Mouse (Mus musculus) c-Kit-positive CD71-negative TER-119-negative erythroid progenitor cells, embryonic 14.5 days (primary cell): Measurements from ENCODE around the gene Tead1.

ENCODE experiments used
- DNase-seq: peaks from one replicate; pipeline ENCODE4 v3.0.0-alpha.2; 2013; ENCODE audit warnings: low read depth

The Tead1 gene

DNA sequence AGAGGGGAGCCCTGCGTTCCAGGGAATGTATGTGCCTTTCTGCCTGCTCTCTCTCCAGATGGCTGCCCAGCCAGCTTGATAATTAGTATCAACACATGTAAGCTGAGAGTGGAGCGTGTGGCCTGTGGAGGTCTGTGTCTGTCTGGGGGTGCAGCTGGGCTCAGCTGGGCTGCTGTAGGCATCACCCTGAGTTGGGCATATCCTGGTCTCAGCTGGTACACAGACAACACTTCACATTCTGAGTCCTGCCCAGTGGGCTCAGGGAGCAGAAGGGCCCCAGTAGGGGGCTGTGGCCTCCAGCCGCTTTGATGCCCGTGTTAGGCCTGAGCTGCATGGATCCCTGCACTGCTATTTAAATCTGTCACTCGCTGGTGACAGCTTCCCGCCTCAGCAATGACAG lies 100.5 kb downstream of the Tead1 start:
- DNase-seq: no peak

DNA sequence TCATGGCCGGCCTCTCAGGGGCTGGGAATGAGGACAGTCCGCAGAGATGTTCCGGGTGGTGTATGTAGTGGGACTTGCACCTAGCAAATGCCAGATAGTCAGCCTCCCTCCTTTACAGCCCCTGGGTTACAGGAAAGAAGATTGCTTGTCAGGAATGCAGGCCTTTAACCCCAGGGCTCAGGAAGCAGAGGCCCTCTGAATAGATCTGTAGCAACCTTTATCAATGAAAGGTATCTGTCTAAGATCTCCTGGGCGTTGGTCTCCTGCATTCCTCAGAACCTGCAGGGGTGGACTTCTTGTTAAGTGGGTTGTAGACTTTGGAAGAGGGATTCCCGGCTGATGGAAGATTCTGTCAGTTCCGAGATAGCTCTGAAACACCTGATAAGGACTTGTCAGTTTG lies 101.8 kb downstream of the Tead1 start:
- no peak for DNase-seq

GRCm38 (mm10) chr7:112781987-112782386 lies 102.9 kb downstream of the Tead1 start:
- DNase-seq: no peak

DNA sequence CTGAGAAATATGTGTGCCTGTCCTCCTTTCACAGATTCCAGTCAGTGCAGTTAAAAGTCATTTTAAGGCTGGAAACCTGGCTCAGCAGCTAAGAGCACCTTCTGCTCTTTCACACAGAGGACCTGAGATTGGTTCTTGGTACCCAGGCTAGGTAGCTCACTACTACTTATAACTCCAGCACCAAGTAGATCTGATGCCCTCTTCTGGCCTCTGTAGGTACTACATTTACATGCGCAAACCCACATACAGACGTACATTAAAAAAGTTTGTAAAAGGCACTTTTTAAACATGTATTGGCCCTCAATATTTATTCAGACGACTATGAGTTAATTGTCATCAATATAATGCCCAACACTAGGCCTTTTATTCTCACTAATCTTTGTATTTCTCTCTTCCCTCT lies 105.2 kb downstream of the Tead1 start:
- no peak for DNase-seq

GRCm38 (mm10) chr7:112785271-112785670 lies 106.2 kb downstream of the Tead1 start:
- DNase-seq: no peak

GRCm38 (mm10) chr7:112786556-112787225 lies 107.6 kb downstream of the Tead1 start:
- DNase-seq: no peak

DNA sequence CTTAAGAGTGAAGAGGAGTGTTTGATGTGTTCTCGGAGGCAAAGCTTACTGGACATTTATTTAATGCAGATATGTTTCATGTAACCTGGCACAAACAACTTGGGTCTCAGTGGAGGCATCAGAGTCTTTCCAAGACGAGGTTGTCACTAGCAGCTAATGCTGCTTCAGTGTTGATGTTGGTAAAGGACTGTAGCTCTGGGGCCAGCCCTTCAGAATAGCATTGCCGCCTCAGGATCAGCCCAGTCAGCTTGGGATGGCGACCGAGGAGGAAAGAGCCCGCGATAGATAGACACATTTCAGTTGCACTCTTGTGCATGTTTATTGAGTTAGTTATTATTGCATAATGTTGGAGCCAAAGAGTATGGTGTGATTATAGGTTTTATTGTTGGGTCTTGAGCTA lies 108.2 kb downstream of the Tead1 start:
- DNase-seq: no peak

- DNase-seq: no peak
Measured at GRCm38 (mm10) chr7:112788321-112788751, 109.2 kb downstream of the Tead1 start.

- DNase-seq: no peak
Measured at GRCm38 (mm10) chr7:112789693-112790092, 110.6 kb downstream of the Tead1 start.

- no peak for DNase-seq
Measured at GRCm38 (mm10) chr7:112790334-112790733, 111.2 kb downstream of the Tead1 start.

DNA sequence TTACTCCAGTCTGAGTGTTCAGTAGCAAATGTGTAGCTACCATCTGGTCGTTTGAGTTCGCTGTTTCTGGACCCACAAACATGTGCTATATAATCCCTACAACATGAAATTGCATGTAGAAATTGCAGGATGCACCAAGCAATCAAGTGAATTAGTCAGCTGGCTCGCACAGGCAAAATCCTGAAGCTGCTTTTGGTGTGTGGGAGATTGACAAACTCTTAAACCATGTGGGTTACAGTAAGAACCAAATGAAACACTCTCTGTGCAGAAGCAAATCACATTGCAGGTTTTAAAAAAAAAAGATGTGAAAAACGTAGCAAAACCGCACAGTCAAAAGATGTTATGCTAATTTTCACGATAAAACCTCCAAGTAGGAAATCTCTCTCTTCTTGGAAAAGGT lies 113.6 kb downstream of the Tead1 start:
- no peak for DNase-seq

GRCm38 (mm10) chr7:112793903-112794302 lies 114.8 kb downstream of the Tead1 start:
- no peak for DNase-seq

GRCm38 (mm10) chr7:112794481-112794880 lies 115.4 kb downstream of the Tead1 start:
- DNase-seq: no peak

GRCm38 (mm10) chr7:112797526-112798321 lies 118.6 kb downstream of the Tead1 start:
- no peak for DNase-seq

- DNase-seq: no peak
Measured at GRCm38 (mm10) chr7:112801706-112802105, 122.6 kb downstream of the Tead1 start.

DNA sequence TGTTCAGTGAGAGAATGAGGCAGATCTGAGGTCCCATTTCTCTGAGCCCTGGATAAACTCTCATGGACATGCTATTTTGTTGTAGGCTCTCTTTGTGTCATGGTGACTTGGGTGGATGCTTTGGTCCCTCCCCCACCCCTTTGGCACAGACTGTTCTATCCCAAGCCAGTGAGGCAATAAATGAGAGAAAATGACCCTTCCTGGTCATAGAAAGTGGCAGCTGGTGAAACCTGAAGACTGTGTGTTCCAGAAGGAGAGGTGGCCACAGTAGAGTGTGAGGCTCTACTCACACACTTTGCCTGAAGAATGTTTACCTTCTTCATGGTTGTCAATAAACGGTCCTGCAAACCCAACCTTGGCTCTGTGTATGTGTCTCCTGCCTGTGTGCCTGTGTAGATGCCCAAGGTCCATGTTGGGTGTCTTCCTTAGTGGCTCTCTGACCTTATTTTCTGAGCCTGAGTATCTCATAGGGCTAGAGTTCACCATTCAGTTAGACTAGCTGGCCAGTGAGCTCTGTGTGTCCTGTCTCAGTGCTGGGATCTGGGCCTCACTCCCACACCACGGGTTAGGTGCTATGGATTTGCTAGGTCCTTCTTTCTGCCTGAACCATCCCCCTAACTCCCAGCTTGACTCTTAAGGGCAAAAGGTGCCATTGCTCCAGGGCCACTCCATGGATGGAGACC lies 127.7 kb downstream of the Tead1 start:
- DNase-seq: no peak

DNA sequence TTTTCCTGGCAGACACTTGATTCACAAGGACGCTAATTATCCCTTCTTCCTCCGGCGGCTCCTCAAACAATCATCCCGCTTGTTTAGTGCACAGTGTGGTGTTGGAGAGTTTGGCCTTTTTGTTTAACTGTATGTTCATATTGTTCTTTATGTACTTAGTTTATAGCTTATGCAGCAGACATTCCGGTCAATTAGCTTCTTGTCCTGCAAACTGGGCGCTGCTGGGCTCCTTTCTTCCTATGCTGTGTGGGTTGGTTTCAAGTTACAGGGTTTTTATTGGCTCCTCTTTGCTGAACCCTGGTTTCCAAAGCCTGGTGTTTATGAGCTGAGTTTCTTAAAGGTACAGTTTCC lies 128.3 kb downstream of the Tead1 start:
- DNase-seq: no peak

DNA sequence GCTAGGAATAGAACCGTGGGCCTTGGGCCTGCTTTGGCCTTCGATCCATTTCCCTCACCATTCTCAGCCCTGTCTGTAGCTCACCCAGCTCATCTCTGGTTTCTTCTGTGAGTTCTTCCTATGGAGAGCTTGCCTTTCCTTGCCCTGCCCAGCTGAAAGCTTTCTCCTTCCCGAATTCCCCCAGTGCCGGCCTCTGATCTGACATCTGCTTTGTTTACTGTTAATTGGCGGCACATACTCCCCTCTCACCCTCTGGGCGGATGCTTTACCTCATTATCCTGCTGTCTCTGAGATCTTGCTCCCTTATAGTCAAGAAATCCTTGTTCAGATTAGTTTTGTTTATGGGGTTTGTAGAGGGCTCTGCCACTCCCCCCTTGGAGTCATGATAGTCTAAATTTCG lies 131.6 kb downstream of the Tead1 start:
- DNase-seq: no peak

GRCm38 (mm10) chr7:112812037-112812775 lies 133.1 kb downstream of the Tead1 start:
- DNase-seq: no peak

DNA sequence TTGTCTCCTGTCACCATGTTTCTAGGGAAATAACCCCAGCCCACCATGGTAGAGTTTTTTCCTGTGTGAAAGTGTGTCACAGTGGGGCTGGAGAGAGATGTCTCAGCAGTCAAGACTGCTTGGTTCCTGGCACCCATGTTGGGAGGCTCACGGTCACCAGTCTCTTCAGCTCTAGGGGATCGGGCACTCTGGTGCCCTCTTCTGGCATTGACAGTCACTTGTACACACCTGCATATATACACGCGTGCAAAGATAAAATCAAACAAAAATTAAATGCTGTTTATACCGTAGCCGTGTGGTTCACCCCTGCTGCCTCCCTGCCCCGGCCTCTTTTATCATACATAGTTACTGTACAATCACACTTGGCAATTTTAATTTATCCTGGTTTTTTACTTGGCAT lies 134.0 kb downstream of the Tead1 start:
- no peak for DNase-seq

DNA sequence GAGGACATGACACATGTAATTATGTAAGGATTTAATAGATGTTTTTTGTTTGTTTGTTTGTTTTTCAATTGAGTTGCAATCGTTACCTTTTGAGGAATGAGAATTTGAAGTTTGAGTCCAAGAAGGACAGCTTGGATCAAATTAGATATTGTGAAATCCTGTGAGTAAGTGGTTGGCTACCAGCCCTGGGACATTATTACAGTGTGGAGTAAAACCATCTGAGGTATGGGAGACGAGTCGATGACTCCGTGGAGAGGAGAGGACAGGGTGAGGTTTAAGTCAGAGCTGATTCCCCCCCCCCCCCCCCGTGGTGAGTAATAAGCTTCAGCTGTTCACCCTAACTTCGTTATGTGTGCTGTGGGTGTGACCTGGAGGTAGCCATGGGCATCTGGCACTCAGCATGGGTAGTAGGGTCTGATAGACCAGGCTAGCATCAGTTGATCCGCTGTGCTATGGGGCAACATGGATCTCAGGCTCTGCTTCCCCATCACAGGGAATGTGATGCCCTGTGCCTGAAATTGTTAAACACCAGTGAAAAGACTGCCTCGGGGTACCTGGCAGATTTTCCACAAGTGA lies 134.7 kb downstream of the Tead1 start:
- no peak for DNase-seq

- no peak for DNase-seq
Measured at GRCm38 (mm10) chr7:112816016-112816415, 136.9 kb downstream of the Tead1 start.
